Mouse (Mus musculus) G1E (cell line): ENCODE measurements around the gene Lrriq1. TPM values are rescaled to one million over a fixed set of nuclear protein-coding genes. Genes with fewer than 3 reads are reported as not detected.

ENCODE experiments used
- ATAC-seq: 2 replicates; pipeline ENCODE4 v1.8.0; 2016; ENCODE audit warnings: mild to moderate bottlenecking; ENCODE audit not compliant: insufficient number of reproducible peaks, poor library complexity, low FRiP score, severe bottlenecking; ENCODE audit errors: extremely low read depth
- DNase-seq: peaks from one replicate; pipeline ENCODE4 v3.0.0; 2012; ENCODE audit warnings: low spot score
- H3K27me3 ChIP-seq: 2 replicates; pipeline ENCODE4 v1.6.1; 2012; ENCODE audit warnings: mild to moderate bottlenecking, low read length, inconsistent platforms; ENCODE audit not compliant: insufficient read depth
- H3K36me3 ChIP-seq: replicated peaks from 2 replicates; pipeline ENCODE3; 2012; ENCODE audit warnings: mild to moderate bottlenecking, inconsistent platforms
- H3K4me1 ChIP-seq: 2 replicates; pipeline ENCODE4 v1.6.1; 2012; ENCODE audit warnings: low read depth, low read length, inconsistent platforms, mixed read lengths; ENCODE audit not compliant: insufficient read depth
- H3K4me3 ChIP-seq: 2 replicates; pipeline ENCODE4 v1.5.1; 2012; ENCODE audit warnings: low read depth, mild to moderate bottlenecking, inconsistent platforms, low read length, moderate library complexity, mixed read lengths
- H3K9me3 ChIP-seq: replicated peaks from 2 replicates; pipeline ENCODE4 v1.6.1; 2012; ENCODE audit warnings: inconsistent platforms
- CTCF ChIP-seq: IDR thresholded peaks from 2 replicates; pipeline ENCODE4 v1.5.1; 2012; ENCODE audit warnings: low read depth, low read length, inconsistent platforms, mixed read lengths
- GATA1 ChIP-seq: IDR thresholded peaks from 2 replicates; pipeline ENCODE4 v1.6.1; 2012; ENCODE audit warnings: borderline replicate concordance, low read length, inconsistent platforms, mixed read lengths
- GATA2 ChIP-seq: IDR thresholded peaks from 2 replicates; pipeline ENCODE4 v1.6.1; 2012; ENCODE audit warnings: low read depth, low read length, inconsistent platforms, borderline replicate concordance
- POLR2AphosphoS5 ChIP-seq: IDR thresholded peaks from 2 replicates; pipeline ENCODE4 v1.6.1; 2012; ENCODE audit warnings: low read depth, low read length, inconsistent platforms; ENCODE audit not compliant: insufficient replicate concordance
- TAL1 ChIP-seq: conservative IDR thresholded peaks from 2 replicates; pipeline ENCODE4 v1.6.1; 2012; ENCODE audit warnings: low read depth, low read length, inconsistent platforms, mixed read lengths
- polyA plus RNA-seq: library from polyadenylated mRNA; stranded (reverse); fragments of >175 nt; gene quantifications from 2 replicates; pipeline ENCODE4 v1.2.3, GENCODE M21; 2012
- total RNA-seq, 2 experiments: library from RNA; stranded (forward) in 1 of 2; stranded (reverse) in 1 of 2; fragments of 200-1000 nt in 1 of 2; fragments of >200 nt in 1 of 2; fragmentation: Nextera tagmentation in 1 of 2; gene quantifications; 2 replicates each; pipeline ENCODE4 v1.2.3; 2014 to 2017

Lrriq1 gene
- total and polyA plus RNA-seq, 3 experiments: 0.22 TPM; not detected in 2

DNA sequence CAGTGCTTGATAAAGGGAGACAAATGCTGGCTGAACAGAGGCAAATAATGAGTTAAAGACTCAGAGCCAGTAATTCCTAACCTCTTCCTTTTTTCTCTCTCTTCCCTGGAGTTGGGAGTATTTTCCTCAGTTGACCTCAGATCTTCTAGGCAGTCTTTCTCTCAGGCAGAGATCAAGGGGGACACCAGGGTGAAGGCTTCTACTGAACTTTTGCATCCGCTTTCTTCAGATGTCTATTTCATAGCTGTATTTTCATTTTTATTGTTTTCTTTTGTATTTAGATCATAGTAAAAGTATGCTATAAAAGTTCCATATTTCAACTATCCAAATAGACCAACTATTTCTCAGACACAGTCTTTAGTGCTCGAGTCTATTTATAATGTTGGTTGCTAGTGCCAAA is 233.6 kb downstream of the Lrriq1 start:
- no peaks in the 10 kb centered on the region for H3K27me3 ChIP-seq
- H3K4me3 ChIP-seq: no peak overlapping the region
- no peaks in the 10 kb centered on the region for H3K9me3 ChIP-seq
- H3K4me1 ChIP-seq: no peaks in the 10 kb centered on the region
- no peak for TF ChIP-seq POLR2AphosphoS5
- TF ChIP-seq GATA1: no peak
- TF ChIP-seq CTCF: no peak
- TF ChIP-seq TAL1: no peak
- no peak for TF ChIP-seq GATA2
- DNase-seq: no peak
- H3K36me3 ChIP-seq: no peaks in the 10 kb centered on the region
- ATAC-seq: no peak

DNA sequence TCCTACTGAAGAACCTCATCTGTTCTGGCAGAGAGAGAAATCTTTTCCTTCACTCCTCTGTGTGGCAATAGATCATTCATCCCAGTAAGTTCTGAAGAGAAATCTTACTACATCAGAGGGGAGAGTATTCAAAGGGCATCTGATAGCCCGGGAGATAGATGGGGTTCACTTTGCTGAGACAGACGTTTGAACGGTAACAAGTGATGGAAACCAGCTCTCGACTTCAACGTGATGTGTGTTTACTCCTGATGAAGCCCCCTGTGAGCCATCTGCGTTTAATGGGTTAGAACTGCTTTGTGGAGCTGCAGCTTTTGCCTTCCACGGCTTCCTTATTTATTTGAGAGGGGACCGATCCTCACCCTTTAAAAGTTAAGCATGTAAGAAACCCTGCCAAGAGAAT is 235.2 kb downstream of the Lrriq1 start:
- Histone ChIP-seq H3K9me3 (no peaks in the 10 kb centered on the region), H3K27me3 (no peaks in the 10 kb centered on the region), H3K36me3 (no peaks in the 10 kb centered on the region), H3K4me1 (no peaks in the 10 kb centered on the region), H3K4me3 (no peak overlapping the region)
- TF ChIP-seq CTCF (no peak), TAL1 (no peak), GATA1 (no peak), POLR2AphosphoS5 (no peak), GATA2 (no peak)
- DNase-seq (no peak), ATAC-seq (no peak)

- Histone ChIP-seq H3K9me3 (no peaks in the 10 kb centered on the region), H3K4me3 (no peak overlapping the region), H3K36me3 (no peaks in the 10 kb centered on the region), H3K4me1 (no peaks in the 10 kb centered on the region), H3K27me3 (no peaks in the 10 kb centered on the region)
- DNase-seq (no peak), ATAC-seq (no peak)
- TF ChIP-seq POLR2AphosphoS5: no peak
- TF ChIP-seq GATA1: no peak
- no peak for TF ChIP-seq GATA2
- no peak for TF ChIP-seq TAL1
- no peak for TF ChIP-seq CTCF
These were observed 236.5 kb downstream of the Lrriq1 start for GRCm38 (mm10) chr10:102999584-102999983.

Other genes starting within 250 kb of the Lrriq1 start
- not detected in 2 replicates for gene Alx1, start 206.1 kb downstream of the Lrriq1 start, total RNA-seq (2014; fragmentation: Nextera tagmentation)
- 0.06 and 0.11 TPM in 2 replicates for gene Alx1, start 206.1 kb downstream of the Lrriq1 start, total RNA-seq (2017)
- not detected in 2 replicates for gene Alx1, start 206.1 kb downstream of the Lrriq1 start, polyA plus RNA-seq
- not detected in 2 replicates for gene Slc6a15, start 131.5 kb upstream of the Lrriq1 start, total RNA-seq (2014; fragmentation: Nextera tagmentation)
- 0.06 and 0.16 TPM in 2 replicates for gene Slc6a15, start 131.5 kb upstream of the Lrriq1 start, total RNA-seq (2017)
- not detected in 2 replicates for gene Slc6a15, start 131.5 kb upstream of the Lrriq1 start, polyA plus RNA-seq